Mouse (Mus musculus) megakaryocyte, adult 5-6 weeks (primary cell): ENCODE measurements around the gene Pde12. TPM values are rescaled to one million over a fixed set of nuclear protein-coding genes. Genes with fewer than 3 reads are reported as not detected.
"Not testable (repeated sequence)": the region's sequence is repeated elsewhere in the genome, so short reads cannot be mapped to it uniquely, and the experiment has no call there.

Experiments
- ATAC-seq: 2 replicates; pipeline ENCODE4 v1.8.0; 2016; ENCODE audit warnings: mild to moderate bottlenecking, inconsistent platforms; ENCODE audit not compliant: poor library complexity, severe bottlenecking
- total RNA-seq, 2 experiments: library from RNA; stranded (forward) in 1 of 2; stranded (reverse) in 1 of 2; fragments of 153-499, 151-499 nt in 1 of 2; fragments of 221-1000, 200-1000 nt in 1 of 2; gene quantifications; 2 replicates each; pipeline versions ENCODE4 v1.2.3 to v1.2.4; 2015 to 2017

Pde12 gene
- 8.7 TPM in 2 replicates for total RNA-seq (2015)
- 7.6 TPM in 2 replicates for total RNA-seq (2017)

GRCm38 (mm10) chr14:26669292-26670073 is at the start of gene Pde12:
Gene Pde12 (minus strand): TSS chr14:26669883.
- peak; percentile 84 for ATAC-seq

- ATAC-seq: not testable (repeated sequence)
Observed at GRCm38 (mm10) chr14:26705246-26705645, 35.6 kb upstream of the Pde12 start.

GRCm38 (mm10) chr14:26697912-26698311 is 28.2 kb upstream of the Pde12 start:
- no peak for ATAC-seq

GRCm38 (mm10) chr14:26692974-26693373 is 23.3 kb upstream of the Pde12 start, which contains the start of gene Dnah12:
Gene Dnah12 (plus strand): TSS chr14:26693274.
- ATAC-seq: no peak

GRCm38 (mm10) chr14:26691363-26691762 is 21.7 kb upstream of the Pde12 start:
- no peak for ATAC-seq

GRCm38 (mm10) chr14:26690727-26691126 is 21.0 kb upstream of the Pde12 start:
- no peak for ATAC-seq

GRCm38 (mm10) chr14:26675791-26676190 is 6.1 kb upstream of the Pde12 start:
- peak; percentile 94 for ATAC-seq

GRCm38 (mm10) chr14:26675371-26675770 is 5.7 kb upstream of the Pde12 start:
- peak; percentile 78 for ATAC-seq

GRCm38 (mm10) chr14:26674476-26675169 is 4.9 kb upstream of the Pde12 start:
- ATAC-seq: not testable (repeated sequence)

- not testable (repeated sequence) for ATAC-seq
Observed at GRCm38 (mm10) chr14:26671870-26672615, 2.4 kb upstream of the Pde12 start.

GRCm38 (mm10) chr14:26670964-26671363 is 1.3 kb upstream of the Pde12 start:
- no peak for ATAC-seq

- peak; percentile 39 for ATAC-seq
Observed at GRCm38 (mm10) chr14:26668371-26669291, 1.1 kb downstream of the Pde12 start.

GRCm38 (mm10) chr14:26667991-26668370 is 1.7 kb downstream of the Pde12 start:
- no peak for ATAC-seq

- ATAC-seq: no peak
Observed at GRCm38 (mm10) chr14:26663851-26664250, 5.8 kb downstream of the Pde12 start.

GRCm38 (mm10) chr14:26662488-26662887 is 7.2 kb downstream of the Pde12 start:
- ATAC-seq: no peak

- no peak for ATAC-seq
Observed at GRCm38 (mm10) chr14:26662016-26662415, 7.7 kb downstream of the Pde12 start.

GRCm38 (mm10) chr14:26660233-26660632 is 9.4 kb downstream of the Pde12 start:
- no peak for ATAC-seq

- no peak for ATAC-seq
Observed at GRCm38 (mm10) chr14:26658178-26658577, 11.5 kb downstream of the Pde12 start.

- peak; percentile 66 for ATAC-seq
Observed at GRCm38 (mm10) chr14:26651901-26652300, 17.8 kb downstream of the Pde12 start.

- ATAC-seq: no peak
Observed at GRCm38 (mm10) chr14:26647811-26648210, 21.9 kb downstream of the Pde12 start.
